Mouse (Mus musculus) lung, embryonic 14.5 days (tissue): ENCODE measurements around the gene B3gnt8. TPM values are rescaled to one million over a fixed set of nuclear protein-coding genes. Genes with fewer than 3 reads are reported as not detected.

ENCODE experiments used
- ATAC-seq: fragments of 200-750 bp; cut with Nextera tagmentation; 2 replicates; pipeline ENCODE4 v1.8.0; 2017; ENCODE audit warnings: mild to moderate bottlenecking, moderate TSS enrichment, moderate library complexity; ENCODE audit not compliant: insufficient read depth
- DNase-seq: peaks from one replicate; pipeline ENCODE4 v3.0.0-alpha.2; 2015
- H3K27ac ChIP-seq: fragments of 300-500 bp; sonication (generic); 2 replicates; pipeline ENCODE4 v1.5.1; 2014; ENCODE audit warnings: low read depth, mild to moderate bottlenecking, moderate library complexity
- H3K27me3 ChIP-seq: fragments of 300-500 bp; sonication (generic); 2 replicates; pipeline ENCODE4 v1.6.1; 2014; ENCODE audit warnings: low read length, control low read depth; ENCODE audit not compliant: insufficient read depth
- H3K36me3 ChIP-seq: fragments of 300-500 bp; sonication (generic); 2 replicates; pipeline ENCODE4 v1.6.1; 2014; ENCODE audit warnings: control low read depth; ENCODE audit not compliant: insufficient read depth
- H3K4me1 ChIP-seq: fragments of 300-500 bp; sonication (generic); 2 replicates; pipeline ENCODE4 v1.6.1; 2014; ENCODE audit warnings: antibody characterized with exemption, control low read depth; ENCODE audit not compliant: insufficient read depth
- H3K4me2 ChIP-seq: fragments of 300-500 bp; sonication (generic); 2 replicates; pipeline ENCODE4 v1.6.1; 2014; ENCODE audit warnings: mild to moderate bottlenecking
- H3K4me3 ChIP-seq: fragments of 300-500 bp; sonication (generic); 2 replicates; pipeline ENCODE4 v1.5.1; 2014; ENCODE audit warnings: low read depth, low read length
- H3K9ac ChIP-seq: fragments of 300-500 bp; sonication (generic); 2 replicates; pipeline ENCODE4 v1.6.1; 2014
- H3K9me3 ChIP-seq: fragments of 300-500 bp; sonication (generic); 2 replicates; pipeline ENCODE4 v1.6.1; 2016; ENCODE audit warnings: low read depth, low read length, control low read depth
- CTCF ChIP-seq: IDR thresholded peaks from 2 replicates; pipeline ENCODE4 v1.5.1; 2016; ENCODE audit warnings: antibody characterized with exemption, low read depth
- WGBS: fragments of 180-500 bp; shearing (Covaris S2); extraction: QIAGEN DNeasy Blood & Tissue Kit; methylation state at CpG from one replicate; pipeline ENCODE4 v1.1.7; 2014; 5-methylcytosine and 5-hydroxymethylcytosine counted together
- polyA plus RNA-seq: library from polyadenylated mRNA; unstranded; fragments of >200 nt; fragmentation: Nextera tagmentation; extraction: Ambion mirVana; gene quantifications from 2 replicates; pipeline ENCODE4 v1.2.1, GENCODE M21; 2014

Gene B3gnt8
- polyA plus RNA-seq, 1 experiment from 2014 or later: 3.5 TPM

GRCm38 (mm10) chr7:25628323-25628620 is 1.8 kb downstream of the B3gnt8 start:
- H3K27ac ChIP-seq: peak overlapping the region; percentile 72
- H3K9ac ChIP-seq: peak overlapping the region; percentile 48
- peaks cover 43% of the 10 kb centered on the region for H3K36me3 ChIP-seq
- peaks cover 12% of the 10 kb centered on the region; the same call in 1 of the 2 replicates for H3K4me1 ChIP-seq
- peak overlapping the region; percentile 74 for H3K4me2 ChIP-seq
- H3K27me3 ChIP-seq: no peaks in the 10 kb centered on the region
- TF ChIP-seq CTCF: no peak
- H3K9me3 ChIP-seq: no peaks in the 10 kb centered on the region
- H3K4me3 ChIP-seq: peak overlapping the region; percentile 42
- DNase-seq: no peak
- peak; percentile 1; the same call in 1 of the 2 replicates for ATAC-seq
- 33% methylated on average over 8 of the region's 8 CpGs for WGBS

GRCm38 (mm10) chr7:25632679-25633078 is 6.2 kb downstream of the B3gnt8 start:
- no peak for DNase-seq
- H3K36me3 ChIP-seq: peaks cover 22% of the 10 kb centered on the region; the same call in 1 of the 2 replicates
- WGBS: 83% methylated on average over 5 of the region's 5 CpGs

GRCm38 (mm10) chr7:25636373-25636772 is 9.9 kb downstream of the B3gnt8 start:
- no peaks in the 10 kb centered on the region for H3K9me3 ChIP-seq
- no peak for TF ChIP-seq CTCF
- no peak overlapping the region for H3K27ac ChIP-seq
- DNase-seq (no peak), ATAC-seq (no peak)
- no peaks in the 10 kb centered on the region for H3K4me1 ChIP-seq
- H3K27me3 ChIP-seq: no peaks in the 10 kb centered on the region
- H3K4me3 ChIP-seq: no peak overlapping the region
- no peak overlapping the region for H3K9ac ChIP-seq
- H3K4me2 ChIP-seq: no peak overlapping the region
- 11% methylated on average over 3 of the region's 3 CpGs for WGBS
- peaks cover 11% of the 10 kb centered on the region; the same call in 1 of the 2 replicates for H3K36me3 ChIP-seq

More at GRCm38 (mm10) chr7:25632679-25633078, 6.2 kb downstream of the B3gnt8 start:
- no peaks in the 10 kb centered on the region for H3K9me3 ChIP-seq
- H3K9ac ChIP-seq: no peak overlapping the region
- H3K4me1 ChIP-seq: peaks cover 3% of the 10 kb centered on the region; the same call in 1 of the 2 replicates
- H3K27ac ChIP-seq: no peak overlapping the region
- no peak for TF ChIP-seq CTCF
- H3K4me2 ChIP-seq: no peak overlapping the region
- H3K4me3 ChIP-seq: no peak overlapping the region
- no peaks in the 10 kb centered on the region for H3K27me3 ChIP-seq
- ATAC-seq: no peak

GRCm38 (mm10) chr7:25637099-25637498 is 10.6 kb downstream of the B3gnt8 start:
- TF ChIP-seq CTCF: no peak
- Histone ChIP-seq H3K27ac (no peak overlapping the region), H3K27me3 (no peaks in the 10 kb centered on the region), H3K9me3 (no peaks in the 10 kb centered on the region), H3K4me3 (no peak overlapping the region), H3K9ac (no peak overlapping the region), H3K36me3 (peaks cover 11% of the 10 kb centered on the region; the same call in 1 of the 2 replicates), H3K4me2 (no peak overlapping the region), H3K4me1 (no peaks in the 10 kb centered on the region)
- WGBS: 75% methylated on average over 5 of the region's 5 CpGs
- ATAC-seq (no peak), DNase-seq (no peak)

- Histone ChIP-seq H3K4me2 (no peak overlapping the region), H3K4me3 (no peak overlapping the region), H3K27ac (no peak overlapping the region), H3K9me3 (no peaks in the 10 kb centered on the region), H3K4me1 (no peaks in the 10 kb centered on the region), H3K9ac (no peak overlapping the region), H3K27me3 (no peaks in the 10 kb centered on the region), H3K36me3 (peaks cover 2% of the 10 kb centered on the region; the same call in 1 of the 2 replicates)
- ATAC-seq (no peak), DNase-seq (no peak)
- 85% methylated on average over 4 of the region's 4 CpGs for WGBS
- no peak for TF ChIP-seq CTCF
Measured at GRCm38 (mm10) chr7:25639754-25640153, 13.3 kb downstream of the B3gnt8 start.

GRCm38 (mm10) chr7:25644136-25644535 is 17.7 kb downstream of the B3gnt8 start:
- no peaks in the 10 kb centered on the region for H3K9me3 ChIP-seq
- no peak for ATAC-seq
- H3K27ac ChIP-seq: no peak overlapping the region
- H3K36me3 ChIP-seq: peaks cover 2% of the 10 kb centered on the region; the same call in 1 of the 2 replicates
- no peak overlapping the region for H3K4me3 ChIP-seq
- H3K4me2 ChIP-seq: no peak overlapping the region
- WGBS: 72% methylated on average over 10 of the region's 10 CpGs
- H3K27me3 ChIP-seq: no peaks in the 10 kb centered on the region
- no peak for DNase-seq
- no peak overlapping the region for H3K9ac ChIP-seq
- no peak for TF ChIP-seq CTCF
- H3K4me1 ChIP-seq: no peaks in the 10 kb centered on the region

- 72% methylated on average over 4 of the region's 4 CpGs for WGBS
- no peak overlapping the region for H3K27ac ChIP-seq
- DNase-seq (no peak), ATAC-seq (no peak)
- no peaks in the 10 kb centered on the region for H3K27me3 ChIP-seq
- H3K36me3 ChIP-seq: peaks cover 2% of the 10 kb centered on the region; the same call in 1 of the 2 replicates
- H3K4me2 ChIP-seq: no peak overlapping the region
- H3K4me3 ChIP-seq: no peak overlapping the region
- TF ChIP-seq CTCF: no peak
- no peaks in the 10 kb centered on the region for H3K4me1 ChIP-seq
- H3K9ac ChIP-seq: no peak overlapping the region
- H3K9me3 ChIP-seq: no peaks in the 10 kb centered on the region
Measured at GRCm38 (mm10) chr7:25644631-25645030, 18.2 kb downstream of the B3gnt8 start.

GRCm38 (mm10) chr7:25645074-25645473 is 18.6 kb downstream of the B3gnt8 start:
- H3K4me3 ChIP-seq: no peak overlapping the region
- no peak for DNase-seq
- no peak for ATAC-seq
- WGBS: 70% methylated on average over 14 of the region's 14 CpGs
- no peaks in the 10 kb centered on the region for H3K9me3 ChIP-seq
- no peak for TF ChIP-seq CTCF
- H3K4me2 ChIP-seq: no peak overlapping the region
- H3K27ac ChIP-seq: no peak overlapping the region
- no peaks in the 10 kb centered on the region for H3K27me3 ChIP-seq
- peaks cover 2% of the 10 kb centered on the region; the same call in 1 of the 2 replicates for H3K36me3 ChIP-seq
- H3K9ac ChIP-seq: no peak overlapping the region
- no peaks in the 10 kb centered on the region for H3K4me1 ChIP-seq
